10 mouse cellular contexts compared by ENCODE assay signal in genomic region chr13:56755871-56756270, GRCm38 (mm10). TPM values are rescaled to one million over a fixed set of nuclear protein-coding genes. Genes with fewer than 3 reads are reported as not detected.
DNase-seq lines count a peak whose midpoint lies in the region; ATAC-seq and TF ChIP-seq lines count a peak whose summit lies in the region.
"Had no signal": no experiment of that assay in that cellular context is flagged by ENCODE, and none has a peak within 500 bp of the region (broad histone marks: within the 10 kb centered on the region; RNA-seq: fewer than 3 reads in every experiment).

No protein-coding gene starts in this region.

- H3K27me3 ChIP-seq in heart, embryonic 12.5 days (replicated peaks): peaks cover 55% of the 10 kb centered on the region
- peaks cover 74% of the 10 kb centered on the region for H3K27me3 ChIP-seq in E14TG2a.4 (ENCODE audit: insufficient read depth, low read length)
- peaks cover 41% of the 10 kb centered on the region for H3K27me3 ChIP-seq in intestine, embryonic 15.5 days (replicated peaks)
- peaks cover 40% of the 10 kb centered on the region for H3K27me3 ChIP-seq in midbrain, embryonic 11.5 days (ENCODE audit: control insufficient read depth, insufficient read depth, low read length)
- peaks cover 24% of the 10 kb centered on the region for H3K27me3 ChIP-seq in midbrain, embryonic 16.5 days (ENCODE audit: control insufficient read depth, insufficient read depth, low read depth, low read length)

- peaks cover 25% of the 10 kb centered on the region for H3K4me1 ChIP-seq in heart, embryonic 12.5 days (replicated peaks)
- H3K4me1 ChIP-seq in E14TG2a.4 (replicated peaks; ENCODE audit: low read depth, low read length): peaks cover 23% of the 10 kb centered on the region
- H3K4me1 ChIP-seq in intestine, embryonic 15.5 days (replicated peaks): peaks cover 18% of the 10 kb centered on the region
- H3K4me1 ChIP-seq in midbrain, embryonic 11.5 days (ENCODE audit: control insufficient read depth, insufficient read depth, low read length): peaks cover 14% of the 10 kb centered on the region
- H3K4me1 ChIP-seq in midbrain, embryonic 16.5 days (ENCODE audit: control insufficient read depth, insufficient read depth, low read length): peaks cover 19% of the 10 kb centered on the region

- H3K9ac ChIP-seq in heart, embryonic 12.5 days: no peak overlapping the region
- no peak overlapping the region for H3K9ac ChIP-seq in intestine, embryonic 15.5 days
- H3K9ac ChIP-seq in midbrain, embryonic 11.5 days (ENCODE audit: low read length): no peak overlapping the region
- no peak overlapping the region for H3K9ac ChIP-seq in midbrain, embryonic 16.5 days (ENCODE audit: low read depth, low read length)
- H3K9ac ChIP-seq: embryonic facial prominence, embryonic 15.5 days had no signal

- H3K4me3 ChIP-seq in heart, embryonic 12.5 days: no peak overlapping the region
- H3K4me3 ChIP-seq in E14TG2a.4 (replicated peaks; ENCODE audit: low read length): no peak overlapping the region
- H3K4me3 ChIP-seq in intestine, embryonic 15.5 days (replicated peaks): no peak overlapping the region
- no peak overlapping the region for H3K4me3 ChIP-seq in midbrain, embryonic 11.5 days (ENCODE audit: low read depth, low read length)
- no peak overlapping the region for H3K4me3 ChIP-seq in midbrain, embryonic 16.5 days (ENCODE audit: low read depth, low read length)
- H3K4me3 ChIP-seq: embryonic facial prominence, embryonic 15.5 days had no signal

- peak; percentile 84 for TF ChIP-seq CTCF in E14TG2a.4 (conservative IDR thresholded peaks at IDR 0.05; ENCODE audit: low read length)

- ATAC-seq in heart, embryonic 12.5 days (ENCODE audit: insufficient number of reproducible peaks, low FRiP score): no peak
- ATAC-seq in intestine, embryonic 15.5 days: peak; percentile 65
- no peak for ATAC-seq in midbrain, embryonic 11.5 days (ENCODE audit: low FRiP score)
- no peak for ATAC-seq in midbrain, embryonic 16.5 days

- WGBS in heart, embryonic 12.5 days: 54% methylated on average over 6 of the region's 6 CpGs
- 56% methylated on average over 6 of the region's 6 CpGs for WGBS in intestine, embryonic 15.5 days
- WGBS in midbrain, embryonic 11.5 days: 70% methylated on average over 6 of the region's 6 CpGs
- WGBS in midbrain, embryonic 16.5 days: 57% methylated on average over 6 of the region's 6 CpGs

- H3K36me3 ChIP-seq in heart, embryonic 12.5 days: no peaks in the 10 kb centered on the region
- H3K36me3 ChIP-seq in E14TG2a.4 (ENCODE audit: insufficient read depth, low read length): no peaks in the 10 kb centered on the region
- H3K36me3 ChIP-seq in intestine, embryonic 15.5 days: no peaks in the 10 kb centered on the region
- H3K36me3 ChIP-seq in midbrain, embryonic 11.5 days (ENCODE audit: control insufficient read depth, insufficient read depth, low read length): no peaks in the 10 kb centered on the region
- no peaks in the 10 kb centered on the region for H3K36me3 ChIP-seq in midbrain, embryonic 16.5 days (ENCODE audit: control insufficient read depth, insufficient read depth, low read length)
- H3K36me3 ChIP-seq: embryonic facial prominence, embryonic 15.5 days had no signal

- no peaks in the 10 kb centered on the region for H3K9me3 ChIP-seq in heart, embryonic 12.5 days (replicated peaks)
- H3K9me3 ChIP-seq in E14TG2a.4 (ENCODE audit: low read length): no peaks in the 10 kb centered on the region
- H3K9me3 ChIP-seq in intestine, embryonic 15.5 days: no peaks in the 10 kb centered on the region
- no peaks in the 10 kb centered on the region for H3K9me3 ChIP-seq in midbrain, embryonic 11.5 days (ENCODE audit: control insufficient read depth, low read length)
- H3K9me3 ChIP-seq in midbrain, embryonic 16.5 days (replicated peaks; ENCODE audit: control insufficient read depth, low read length, poor library complexity, severe bottlenecking): no peaks in the 10 kb centered on the region
- H3K9me3 ChIP-seq: embryonic facial prominence, embryonic 15.5 days had no signal

- peak; percentile 23 to 47 for DNase-seq in heart, adult 18-20 months
- peak; percentile 61 for DNase-seq in lung, postnatal 36 days
- DNase-seq in yolk sac, embryonic 10.5 days (ENCODE audit: low spot score): no peak
- DNase-seq in midbrain, embryonic 11.5 days (ENCODE audit: low spot score, missing footprints): no peak

- H3K4me2 ChIP-seq in heart, embryonic 12.5 days: no peak overlapping the region
- no peak overlapping the region for H3K4me2 ChIP-seq in intestine, embryonic 15.5 days (replicated peaks)
- no peak overlapping the region for H3K4me2 ChIP-seq in midbrain, embryonic 11.5 days
- H3K4me2 ChIP-seq in midbrain, embryonic 16.5 days (ENCODE audit: low read length): no peak overlapping the region
- H3K4me2 ChIP-seq: embryonic facial prominence, embryonic 15.5 days had no signal

- no peak overlapping the region for H3K27ac ChIP-seq in heart, embryonic 12.5 days (ENCODE audit: poor library complexity, severe bottlenecking)
- H3K27ac ChIP-seq in intestine, embryonic 15.5 days: no peak overlapping the region
- no peak overlapping the region for H3K27ac ChIP-seq in midbrain, embryonic 11.5 days (ENCODE audit: low read depth, low read length)
- H3K27ac ChIP-seq in midbrain, embryonic 16.5 days (ENCODE audit: low read length): no peak overlapping the region
- H3K27ac ChIP-seq: embryonic facial prominence, embryonic 15.5 days had no signal

RNA-seq across cellular contexts. Expression of gene Gm45623, which starts 2.2 kb away (rescaled TPM):
- total RNA-seq in heart, adult 18-20 months (2021): not detected
- 0.27 and 0.63 TPM in 2 replicates for polyA plus RNA-seq in heart, embryonic 12.5 days (2016; fragmentation: Nextera tagmentation; extraction: Ambion mirVana)
- polyA plus RNA-seq in intestine, embryonic 15.5 days (2015; fragmentation: Nextera tagmentation; extraction: Ambion mirVana): 0.50 and 1.00 TPM in 2 replicates
- not detected in 2 replicates for polyA plus RNA-seq in midbrain, embryonic 11.5 days (2014; fragmentation: Nextera tagmentation; extraction: Ambion mirVana)
- 3.0 and 4.5 TPM in 2 replicates for polyA plus RNA-seq in midbrain, embryonic 16.5 days (2015; fragmentation: Nextera tagmentation; extraction: Ambion mirVana)
- total RNA-seq: ES-E14 had no signal

RNA-seq across cellular contexts. Expression of gene Smad5, which starts 53.1 kb away (rescaled TPM):
- total RNA-seq in heart, adult 18-20 months (2021): 10 to 100 TPM; 26.6 to 26.9 TPM
- 24.3 and 25.7 TPM in 2 replicates for polyA plus RNA-seq in heart, embryonic 12.5 days (2016; fragmentation: Nextera tagmentation; extraction: Ambion mirVana)
- polyA plus RNA-seq in intestine, embryonic 15.5 days (2015; fragmentation: Nextera tagmentation; extraction: Ambion mirVana): 19.3 and 19.5 TPM in 2 replicates
- polyA plus RNA-seq in midbrain, embryonic 11.5 days (2014; fragmentation: Nextera tagmentation; extraction: Ambion mirVana): 43.4 and 45.4 TPM in 2 replicates
- polyA plus RNA-seq in midbrain, embryonic 16.5 days (2015; fragmentation: Nextera tagmentation; extraction: Ambion mirVana): 17.1 and 18.7 TPM in 2 replicates

Comparison
In these comparisons a context has a peak if more than half of its experiments do, and no peak if none do; other contexts are left out.
1. DNase-seq: peak in heart, adult 18-20 months (2 of 2) and lung, postnatal 36 days (single experiment); none in yolk sac, embryonic 10.5 days (single experiment) and midbrain, embryonic 11.5 days (single experiment).